Mouse (Mus musculus) kidney, adult 8-10 months (tissue): ENCODE results near the gene Prph.

Experiments
- DNase-seq, 2 experiments: peaks; one replicate each; pipeline ENCODE4 v3.0.0; 2022

Gene Prph

DNA sequence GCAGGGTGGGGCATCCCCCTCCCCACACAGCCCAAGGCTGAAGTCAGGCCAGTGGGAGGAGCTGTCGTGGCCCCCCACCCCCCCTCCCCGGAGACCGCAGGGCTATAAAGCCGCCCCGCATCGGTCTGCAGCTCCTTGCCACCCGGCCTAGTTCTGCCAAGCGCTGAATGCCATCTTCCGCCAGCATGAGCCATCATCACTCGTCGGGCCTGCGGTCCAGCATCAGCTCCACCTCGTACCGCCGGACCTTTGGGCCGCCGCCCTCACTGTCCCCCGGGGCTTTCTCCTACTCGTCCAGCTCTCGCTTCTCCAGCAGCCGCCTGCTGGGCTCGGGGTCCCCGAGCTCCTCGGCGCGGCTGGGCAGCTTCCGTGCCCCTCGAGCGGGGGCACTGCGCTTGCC is at the start of gene Prph:
TSS of gene Prph (plus strand) at position 135 of the 400 bp plus-strand sequence.
- no peak for DNase-seq

DNA sequence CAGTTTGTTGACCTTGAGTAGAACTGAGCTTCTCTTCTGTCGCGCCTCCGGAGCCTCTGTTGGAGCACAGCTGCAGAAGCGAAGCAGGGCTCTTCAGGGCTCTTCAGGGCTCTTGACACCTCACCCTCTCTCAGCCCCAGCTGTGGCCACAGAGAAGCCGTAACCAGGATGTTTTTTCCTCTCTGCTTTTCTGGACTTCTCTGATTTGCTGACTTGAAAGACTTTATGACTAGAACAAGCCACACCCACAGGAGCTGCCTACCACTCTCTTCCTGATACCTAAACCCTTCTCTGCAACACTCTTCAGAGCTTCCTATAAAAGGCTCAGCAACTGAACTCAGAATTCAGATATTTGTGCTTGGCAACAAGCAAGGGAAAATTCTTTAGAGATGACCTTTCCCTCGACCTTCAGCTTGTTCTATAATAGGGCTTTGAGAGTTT is 46.2 kb upstream of the Prph start:
- DNase-seq, result no peak

DNA sequence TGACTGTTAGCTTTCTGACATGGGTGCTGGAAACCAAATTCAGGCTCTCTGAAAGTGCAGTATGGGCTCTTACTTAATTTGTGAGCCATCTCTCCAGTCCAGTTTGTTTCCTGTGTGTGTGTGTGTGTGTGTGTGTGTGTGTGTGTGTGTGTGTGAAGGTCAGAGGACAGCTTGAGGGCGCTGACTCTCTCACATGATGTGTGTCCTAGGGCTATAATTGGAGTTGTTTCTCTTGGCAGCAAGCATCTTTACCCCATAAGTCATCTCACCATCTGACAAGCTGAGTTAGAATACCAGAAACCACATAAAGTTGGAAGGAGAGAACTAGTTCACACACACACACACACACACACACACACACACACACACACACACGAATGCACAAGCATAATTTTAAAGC is 44.1 kb upstream of the Prph start:
- DNase-seq, result peak in 1 of 2 experiments; percentile 52

DNA sequence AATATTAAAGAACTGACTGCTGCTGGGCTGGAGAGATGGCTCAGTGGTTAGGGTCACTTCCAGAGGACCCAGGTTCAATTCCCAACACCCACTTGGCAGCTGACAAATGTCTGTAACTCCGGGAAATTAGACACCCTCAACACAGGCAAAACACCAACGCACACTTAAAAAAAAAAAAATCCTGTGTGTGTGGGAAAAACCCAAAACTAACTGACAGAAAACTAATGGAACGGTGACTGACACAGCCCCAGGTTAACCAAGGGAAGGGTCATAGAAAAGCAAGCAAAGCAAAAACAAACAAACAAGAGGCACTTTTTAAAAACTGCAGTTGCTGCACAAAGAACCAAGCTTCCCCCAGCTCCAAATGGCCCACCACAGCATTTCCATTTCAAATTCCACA is 43.0 kb upstream of the Prph start:
- no peak for DNase-seq

DNA sequence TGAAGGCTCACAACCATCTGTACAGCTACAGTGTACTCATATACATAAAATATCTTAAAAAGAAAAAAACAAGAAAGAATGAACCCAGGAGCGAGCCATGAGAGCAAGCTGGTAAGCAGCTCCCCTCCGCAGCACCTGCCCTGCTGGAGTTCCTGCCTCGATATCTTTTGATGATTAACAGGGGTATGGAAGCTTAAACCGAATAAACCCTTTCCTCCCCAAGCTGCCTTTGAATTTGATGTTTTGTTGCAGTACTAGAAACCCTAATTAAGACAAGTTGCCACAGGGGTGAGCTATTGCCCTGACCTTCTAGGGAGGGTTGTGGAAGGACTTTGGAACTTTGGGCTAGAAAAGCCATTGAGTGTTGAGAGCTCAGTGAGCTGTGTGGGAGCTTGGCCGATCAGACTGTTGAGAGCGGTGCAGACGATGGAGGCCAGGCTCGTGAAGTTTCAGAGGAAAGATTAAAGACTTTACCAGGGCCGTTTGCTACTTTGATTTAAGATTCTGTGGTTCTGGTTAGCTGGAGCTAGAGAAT is 40.4 kb upstream of the Prph start:
- DNase-seq, result peak; percentile 55 to 58

DNA sequence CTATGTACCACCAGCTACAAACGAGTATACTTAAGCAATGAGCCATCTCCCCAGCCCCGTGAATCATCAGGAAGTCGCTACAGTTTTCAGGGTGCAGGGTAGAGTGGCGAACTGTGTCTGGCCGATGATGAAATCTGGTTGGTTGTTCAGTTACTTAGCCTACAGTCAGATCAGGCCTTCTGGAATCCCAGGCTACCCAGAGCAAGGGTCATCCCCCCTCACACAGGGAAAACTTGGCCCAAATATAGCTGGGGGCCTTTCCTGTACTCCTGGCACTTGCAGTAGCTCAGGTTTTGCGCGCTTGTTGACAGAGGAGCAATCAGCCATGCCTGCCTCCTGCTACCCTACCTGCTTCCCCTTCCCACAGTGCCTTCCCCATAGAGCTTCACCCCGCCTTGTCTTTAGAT is 37.6 kb upstream of the Prph start:
- DNase-seq, result peak; percentile 52 to 75

DNA sequence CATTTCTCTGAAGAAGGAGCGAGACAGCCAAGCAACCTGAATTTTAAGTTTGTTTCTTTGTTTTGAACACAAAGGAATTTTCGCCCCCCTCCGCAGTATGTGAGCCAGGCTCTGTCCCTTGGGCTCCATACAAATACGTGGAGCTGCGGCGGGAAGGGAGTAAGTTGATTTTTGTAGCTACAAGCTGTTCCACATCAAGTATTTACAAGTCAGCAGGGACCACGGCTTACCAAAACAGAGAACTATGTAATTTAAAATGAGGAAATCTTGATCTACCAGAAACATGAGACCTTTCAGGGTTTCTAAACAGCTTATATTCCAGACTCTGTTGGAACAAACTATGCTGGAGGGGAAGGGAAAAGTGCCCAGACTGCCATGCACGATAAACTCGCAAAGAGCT is 37.0 kb upstream of the Prph start:
- DNase-seq, result peak in 1 of 2 experiments; percentile 76

DNA sequence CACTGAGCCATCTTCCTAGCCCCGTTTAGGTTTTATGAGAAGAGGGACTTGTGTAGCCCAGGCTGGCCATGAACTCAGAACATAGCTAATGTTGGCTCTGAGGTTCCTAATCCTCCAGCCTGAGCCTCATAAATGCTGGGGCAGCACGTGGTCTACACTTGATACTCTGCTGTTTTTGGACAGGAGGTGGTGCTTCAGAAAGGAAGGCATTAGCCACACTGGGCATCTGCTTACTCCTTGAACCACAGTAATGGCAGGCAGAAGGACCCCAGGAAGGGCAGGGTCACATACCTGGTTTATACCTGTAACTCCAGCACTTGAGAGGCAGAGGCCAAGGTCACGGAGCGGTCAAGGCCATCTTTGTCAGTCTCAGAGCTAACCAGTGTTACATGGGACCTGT is 36.3 kb upstream of the Prph start:
- no peak for DNase-seq

DNA sequence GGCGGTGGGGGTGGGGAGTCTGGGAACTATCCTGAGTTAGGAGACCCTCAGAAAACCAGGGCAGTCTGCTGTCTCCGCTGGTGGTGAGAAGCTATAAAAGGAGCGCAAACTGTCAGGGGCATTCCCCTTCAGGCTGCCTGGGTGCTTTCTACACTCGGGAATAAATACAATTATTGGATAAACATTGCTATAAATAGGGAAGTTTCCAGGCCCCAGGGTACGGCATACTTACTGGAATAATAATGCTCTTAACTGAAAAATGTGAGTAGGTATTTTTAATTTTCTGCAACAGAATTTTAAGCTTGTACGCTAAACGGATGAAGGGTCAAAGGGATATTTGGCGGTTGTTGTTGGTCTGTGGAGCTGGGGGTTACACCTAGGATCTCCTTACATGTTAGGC is 35.5 kb upstream of the Prph start:
- DNase-seq, result no peak

DNA sequence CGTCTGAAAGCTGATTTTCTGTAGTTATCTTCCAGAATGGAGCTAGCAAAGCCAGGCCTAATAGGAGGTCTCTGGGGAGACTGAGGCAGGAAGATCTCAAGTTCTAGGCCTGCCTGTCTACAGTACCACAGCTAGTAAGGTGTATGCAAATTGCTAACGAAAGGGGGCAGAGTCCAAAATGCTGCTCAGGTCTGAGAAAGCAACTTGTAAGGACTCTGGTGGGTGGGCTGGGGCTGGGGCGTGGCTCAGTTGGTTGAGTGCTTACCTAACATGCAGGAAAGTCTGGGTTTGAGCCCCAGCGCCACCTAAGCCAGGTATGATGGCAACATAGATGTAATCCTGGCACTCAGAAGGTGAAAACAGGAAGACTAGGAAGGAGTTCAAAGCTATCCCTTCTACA is 34.8 kb upstream of the Prph start:
- DNase-seq, result no peak

DNA sequence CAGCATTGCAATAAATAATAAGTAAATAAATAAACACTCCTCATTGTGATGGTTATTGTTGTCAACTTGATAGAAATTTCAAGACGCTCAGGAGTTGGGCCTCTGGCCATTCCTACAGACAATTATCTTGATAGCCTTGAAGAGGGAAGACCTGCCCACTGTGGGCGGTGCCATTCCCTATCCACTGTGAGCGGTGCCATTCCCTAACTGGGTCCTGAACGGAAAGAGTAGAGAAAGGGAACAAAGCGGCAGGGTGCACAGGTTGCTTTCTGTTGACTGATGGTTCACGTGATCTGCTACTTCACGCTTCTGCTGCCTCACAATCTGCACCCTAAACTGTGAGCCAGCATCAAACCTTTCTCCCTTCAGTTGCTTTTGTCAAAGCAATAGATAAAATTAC is 33.7 kb upstream of the Prph start:
- no peak for DNase-seq

DNA sequence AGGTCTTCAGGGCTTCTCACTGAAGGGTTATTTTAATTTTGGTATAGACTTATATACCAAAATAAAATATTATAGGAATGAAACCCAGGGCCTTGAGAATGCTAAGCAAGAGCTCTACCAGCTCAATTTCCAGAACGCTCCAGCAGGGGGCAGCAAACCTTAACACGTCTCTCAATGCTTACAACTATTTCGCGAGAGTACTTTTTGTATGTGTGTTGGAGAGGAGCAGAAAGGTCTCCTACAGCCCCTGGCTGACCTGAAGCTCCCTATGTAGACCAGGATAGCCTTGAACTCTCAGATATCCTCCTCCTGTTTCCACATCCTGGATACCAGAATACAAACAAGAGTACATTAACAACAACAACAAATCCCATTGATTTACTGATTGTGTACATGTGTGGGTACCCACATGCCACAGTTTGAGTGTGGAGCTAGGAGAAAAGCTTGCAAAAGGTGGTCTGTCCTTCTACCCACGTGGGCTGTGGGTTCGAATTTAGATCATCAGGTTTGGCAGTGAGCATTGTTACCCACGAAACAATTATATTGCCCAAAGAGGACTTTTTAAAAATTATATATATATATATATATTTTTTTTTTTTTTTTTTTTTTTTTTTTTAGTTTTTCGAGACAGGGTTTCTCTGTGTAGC is 30.2 kb upstream of the Prph start:
- DNase-seq, result peak; percentile 70 to 87

DNA sequence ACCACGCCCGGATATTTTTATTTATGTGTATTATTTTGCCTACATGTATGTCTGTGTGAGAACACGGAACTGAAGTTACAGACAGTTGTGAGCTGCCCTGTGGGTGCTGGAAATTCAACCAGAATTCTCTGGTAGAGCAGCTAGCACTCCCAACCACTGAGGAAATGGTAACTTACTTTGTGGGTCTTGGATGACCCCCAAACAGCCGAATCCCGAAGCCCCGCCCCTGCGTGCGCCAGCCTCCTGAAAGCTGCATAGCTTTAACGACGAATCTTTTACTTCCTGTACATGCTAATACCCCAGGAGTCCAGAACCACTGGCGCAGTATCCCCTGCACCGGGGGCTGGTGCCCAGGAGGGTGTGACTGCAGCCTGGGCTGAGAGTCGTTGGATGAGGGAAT is 29.6 kb upstream of the Prph start:
- DNase-seq, result no peak

DNA sequence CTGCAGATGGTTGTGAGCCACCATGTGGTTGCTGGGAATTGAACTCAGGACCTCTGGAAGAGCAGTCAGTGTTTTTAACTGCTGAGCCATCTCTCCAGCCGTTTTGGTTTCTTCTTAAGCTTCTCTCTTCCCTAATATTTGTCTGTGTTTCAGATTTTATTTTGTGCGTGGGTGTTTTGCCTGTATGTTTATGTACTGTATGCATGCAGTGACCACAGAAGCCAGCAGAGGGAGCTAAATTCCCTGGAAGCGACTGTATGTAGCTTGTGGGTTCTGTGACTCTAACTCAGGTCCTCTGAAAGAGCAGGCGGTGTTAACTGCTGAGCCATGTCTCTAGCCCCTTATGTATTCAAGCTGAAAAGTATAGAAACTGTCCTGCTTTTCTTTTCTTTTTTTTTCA is 28.7 kb upstream of the Prph start:
- DNase-seq, result no peak

DNA sequence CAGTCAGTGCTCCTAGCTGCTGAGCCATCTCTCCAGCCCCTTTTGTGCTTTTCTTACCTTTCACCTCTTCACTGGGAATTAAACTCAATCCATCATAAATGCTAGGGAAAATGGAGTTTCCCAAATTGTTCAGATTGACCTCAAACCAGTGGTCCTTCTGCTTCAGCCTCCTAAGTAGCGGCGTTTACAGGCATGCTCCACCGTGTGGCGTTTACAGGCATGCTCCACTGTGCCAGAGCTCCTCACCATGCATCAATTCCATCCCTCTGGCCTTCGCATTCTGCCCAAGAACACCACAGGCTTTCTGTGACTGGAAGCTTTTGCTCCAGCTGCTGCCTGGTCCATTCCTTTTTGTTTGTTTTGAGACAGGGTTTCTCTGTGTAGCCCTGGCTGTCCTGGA is 27.9 kb upstream of the Prph start:
- no peak for DNase-seq

DNA sequence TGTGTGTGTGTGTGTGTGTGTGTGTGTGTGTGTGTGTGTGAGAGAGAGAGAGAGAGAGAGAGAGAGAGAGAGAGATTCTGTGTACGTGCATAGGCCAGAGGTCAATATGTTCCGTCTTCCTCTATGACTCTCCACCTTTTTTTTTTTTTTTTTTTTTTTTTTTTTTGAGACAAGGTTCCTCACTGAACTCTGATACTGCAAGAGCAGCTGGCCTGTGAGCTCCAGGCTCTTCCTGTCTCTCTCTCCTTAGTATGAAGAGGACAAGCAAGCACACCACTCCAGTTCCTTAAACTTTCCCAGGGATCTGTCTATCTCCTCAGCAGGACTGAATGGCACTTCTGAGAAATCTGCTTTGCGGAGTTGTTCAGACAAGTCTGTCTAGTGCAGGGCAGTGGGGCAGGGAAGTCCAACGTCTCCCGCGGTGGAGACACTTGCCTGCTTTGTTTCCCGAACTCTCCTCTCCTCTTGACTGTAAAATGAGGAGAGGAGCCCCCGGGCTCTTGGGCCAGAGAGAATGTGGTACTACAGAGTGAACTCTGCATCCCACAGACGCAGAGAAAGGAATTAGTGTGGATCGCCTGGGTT is 26.0 kb upstream of the Prph start:
- no peak for DNase-seq

DNA sequence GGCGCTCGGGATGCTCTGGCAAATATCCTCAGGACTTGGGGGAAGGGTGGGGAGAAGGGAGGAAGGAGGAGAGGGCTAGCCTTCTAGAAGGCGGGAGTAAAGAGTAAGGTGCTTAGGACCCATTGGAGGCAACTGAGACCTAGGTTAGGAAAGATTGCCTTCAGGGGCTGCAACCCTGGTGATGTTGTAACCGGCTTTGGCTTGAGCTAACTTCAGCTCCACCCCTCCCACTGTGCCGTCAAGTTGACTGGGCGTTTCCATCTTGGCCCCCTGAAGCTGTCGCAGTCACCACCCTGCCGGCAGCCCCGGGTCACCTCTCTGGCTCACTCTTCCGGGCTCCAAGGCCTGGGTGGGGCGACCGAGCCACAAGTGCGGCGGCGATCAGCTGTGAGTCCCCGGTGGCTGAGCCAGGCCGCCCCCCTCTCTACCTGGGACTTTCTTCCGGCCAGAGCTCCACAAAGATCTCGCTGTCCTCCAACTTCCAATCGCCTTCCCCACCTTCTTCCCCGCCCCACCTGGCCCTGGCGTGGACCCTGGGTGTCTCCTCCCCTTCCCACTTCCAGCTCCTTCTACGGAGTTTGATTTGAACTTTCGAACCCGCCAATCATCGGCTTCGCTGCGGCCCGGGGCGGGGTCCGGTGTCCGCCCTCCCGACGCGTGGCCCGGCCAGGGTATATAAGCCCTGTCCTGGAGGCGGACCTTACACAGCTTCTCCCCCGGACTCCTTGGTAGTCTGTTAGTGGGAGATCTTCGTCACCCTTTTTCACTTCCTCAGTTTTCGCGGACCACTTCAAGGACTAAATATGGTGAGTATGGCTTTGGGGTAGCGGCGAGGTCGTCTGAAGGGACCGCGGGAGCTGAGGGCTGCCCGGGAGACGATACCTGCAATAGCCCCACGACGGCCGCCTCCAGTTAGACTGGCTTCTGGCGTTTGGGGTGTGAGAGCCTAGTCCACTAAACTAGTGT is 25.1 kb upstream of the Prph start, which contains the start of gene Tuba1c:
TSS of gene Tuba1c (plus strand) at position 273 of the 966 bp plus-strand sequence.
- peak; percentile 95 to 97 for DNase-seq

DNA sequence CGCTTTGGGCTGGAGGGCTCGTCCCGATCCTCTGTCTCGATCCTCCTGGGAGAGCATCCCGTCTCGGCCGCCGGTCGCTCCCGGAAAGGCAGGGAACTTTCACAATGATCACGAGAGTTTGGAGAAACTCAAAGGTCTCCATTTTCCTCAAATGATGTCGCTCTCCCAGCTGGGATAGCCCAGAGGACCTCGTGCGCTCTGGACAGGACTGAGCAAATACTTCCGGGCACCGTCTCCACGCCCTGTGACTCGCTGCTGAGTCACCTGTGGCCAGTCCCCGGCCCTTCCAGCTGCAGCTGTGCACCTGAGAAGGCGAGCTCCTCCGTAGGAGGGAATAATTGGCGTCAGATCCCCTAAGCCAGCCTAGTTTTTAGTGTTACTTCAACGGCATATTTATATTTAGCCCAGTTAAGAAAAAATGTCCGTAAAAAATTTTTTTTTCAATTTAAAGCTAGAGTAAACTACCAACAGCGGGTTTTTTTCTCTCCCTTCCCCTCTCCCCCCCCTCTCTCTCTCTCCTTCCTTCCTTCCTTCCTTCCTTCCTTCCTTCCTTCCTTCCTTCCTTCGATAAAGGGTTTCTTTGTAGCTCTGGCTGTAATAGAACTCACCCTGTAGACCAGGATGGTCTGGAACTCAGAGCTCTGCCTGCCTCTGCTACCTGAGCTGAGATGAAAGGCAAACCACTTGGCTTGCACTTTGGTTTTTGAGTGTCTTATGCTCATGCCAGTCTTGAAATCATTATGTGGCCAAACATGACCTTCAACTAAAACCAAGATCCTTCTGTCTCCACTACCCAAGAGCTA is 24.2 kb upstream of the Prph start:
- DNase-seq, result peak; percentile 62 to 65

DNA sequence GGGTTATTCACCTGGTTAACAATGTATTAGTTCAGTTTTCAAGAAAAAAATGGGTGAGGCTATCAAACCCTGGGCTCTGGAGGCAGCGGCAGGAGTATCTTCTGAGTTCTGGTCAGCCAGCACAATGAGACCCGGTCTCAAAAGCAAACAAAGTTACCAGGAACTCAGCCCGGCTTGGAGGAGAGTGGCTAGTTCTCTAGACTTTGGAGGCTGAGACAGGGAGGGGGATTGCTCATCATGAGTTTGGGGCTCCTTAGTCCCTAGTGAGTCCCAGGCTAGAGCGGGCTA is 23.6 kb upstream of the Prph start:
- DNase-seq, result no peak

DNA sequence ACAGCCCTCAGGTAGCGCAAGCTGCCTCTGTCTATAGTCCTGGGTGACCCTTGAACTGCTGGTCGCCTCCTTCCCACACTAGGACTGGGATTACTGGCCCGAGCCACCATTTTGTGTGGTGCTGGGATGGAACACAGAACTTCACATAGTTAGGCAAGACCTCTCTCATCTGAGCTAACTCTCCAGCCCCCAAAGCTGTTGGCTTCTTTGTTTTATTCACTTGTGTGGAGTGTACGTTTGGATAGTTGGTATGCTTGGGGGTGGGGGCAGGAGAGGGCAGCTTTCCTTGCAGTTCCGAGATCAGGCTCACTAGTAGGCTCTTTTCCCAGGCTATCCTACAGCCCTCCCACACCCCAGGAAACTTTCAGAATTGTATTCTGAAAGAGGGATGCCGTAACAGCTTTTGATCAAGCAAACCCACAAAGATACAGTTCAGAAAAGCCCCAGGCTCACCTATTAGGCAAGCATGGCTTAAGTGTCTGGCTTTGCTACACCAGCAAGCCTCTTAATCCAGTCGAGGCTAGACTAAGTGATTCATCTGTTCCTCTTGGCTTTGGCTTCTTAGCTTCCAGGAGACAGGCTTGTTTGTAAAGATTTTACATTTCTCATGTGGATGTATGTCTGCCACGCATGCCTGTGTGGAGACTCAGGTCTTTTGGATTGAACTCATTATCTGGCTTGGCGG is 22.8 kb upstream of the Prph start:
- no peak for DNase-seq

DNA sequence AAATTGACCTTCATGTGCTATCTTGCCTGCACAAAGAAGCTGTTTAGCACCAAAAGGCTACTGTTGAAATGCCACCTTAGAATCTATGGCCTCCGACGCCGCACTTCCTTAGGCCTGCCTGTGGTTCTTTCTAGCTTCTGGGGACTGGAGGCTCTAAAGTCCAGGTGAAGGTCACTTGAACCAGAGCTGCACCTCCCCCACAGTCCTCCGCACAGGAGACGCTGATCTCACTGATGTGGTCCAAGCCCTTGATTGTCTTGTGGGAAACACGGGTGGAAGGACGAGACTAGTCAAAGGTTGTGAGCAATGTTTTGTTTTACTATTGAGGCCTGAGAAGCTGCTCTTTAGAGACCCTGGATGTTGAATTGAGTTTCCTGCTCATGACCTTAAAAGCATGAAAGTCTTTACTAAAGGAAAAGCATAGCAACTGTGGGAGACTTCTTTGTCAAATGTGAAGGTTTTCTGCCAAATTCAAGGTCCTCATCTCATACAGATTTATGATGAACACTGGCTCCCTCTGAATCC is 22.2 kb upstream of the Prph start:
- peak; percentile 60 to 67 for DNase-seq
